Mouse (Mus musculus): ENCODE data around the gene Ube2b. TPM values are rescaled to one million over a fixed set of nuclear protein-coding genes. Genes with fewer than 3 reads are reported as not detected.

The Ube2b gene
- polyA plus RNA-seq, 1 experiment from 2014 or later = 88.5 TPM

GRCm38 (mm10) chr11:51961761-51962160, 38.8 kb downstream of the Ube2b start:
- Histone ChIP-seq H3K27ac (ENCODE audit: low read depth, low read length) (no peak overlapping the region), H3K9ac (ENCODE audit: low read depth, low read length) (no peak overlapping the region), H3K27me3 (replicated peaks; ENCODE audit: control insufficient read depth, insufficient read depth, low read length) (no peaks in the 10 kb centered on the region), H3K4me2 (no peak overlapping the region), H3K4me1 (replicated peaks; ENCODE audit: control insufficient read depth, insufficient read depth, low read length) (no peaks in the 10 kb centered on the region), H3K36me3 (ENCODE audit: control insufficient read depth, insufficient read depth, low read length) (no peaks in the 10 kb centered on the region), H3K9me3 (ENCODE audit: control insufficient read depth, low read length) (no peaks in the 10 kb centered on the region), H3K4me3 (ENCODE audit: low read depth, low read length) (no peak overlapping the region)
- ATAC-seq (replicated peaks; ENCODE audit: low FRiP score) = no peak
- no peak for DNase-seq (ENCODE audit: low spot score)
- 73% methylated on average over 8 of the region's 8 CpGs for WGBS

GRCm38 (mm10) chr11:51960967-51961471, 39.5 kb downstream of the Ube2b start:
- no peak overlapping the region for H3K4me3 ChIP-seq (ENCODE audit: low read depth, low read length)
- H3K27me3 ChIP-seq (replicated peaks; ENCODE audit: control insufficient read depth, insufficient read depth, low read length) = no peaks in the 10 kb centered on the region
- H3K9me3 ChIP-seq (ENCODE audit: control insufficient read depth, low read length) = no peaks in the 10 kb centered on the region
- no peaks in the 10 kb centered on the region for H3K36me3 ChIP-seq (ENCODE audit: control insufficient read depth, insufficient read depth, low read length)
- no peaks in the 10 kb centered on the region for H3K4me1 ChIP-seq (replicated peaks; ENCODE audit: control insufficient read depth, insufficient read depth, low read length)
- H3K27ac ChIP-seq (ENCODE audit: low read depth, low read length) = no peak overlapping the region
- WGBS = 65% methylated on average over 11 of the region's 11 CpGs
- no peak overlapping the region for H3K4me2 ChIP-seq
- no peak for ATAC-seq (replicated peaks; ENCODE audit: low FRiP score)
- no peak overlapping the region for H3K9ac ChIP-seq (ENCODE audit: low read depth, low read length)
- no peak for DNase-seq (ENCODE audit: low spot score)

- DNase-seq (ENCODE audit: low spot score) (no peak), ATAC-seq (replicated peaks; ENCODE audit: low FRiP score) (no peak)
- no peak overlapping the region for H3K4me2 ChIP-seq
- no peaks in the 10 kb centered on the region for H3K36me3 ChIP-seq (ENCODE audit: control insufficient read depth, insufficient read depth, low read length)
- WGBS = 74% methylated on average over 4 of the region's 4 CpGs
- no peaks in the 10 kb centered on the region for H3K27me3 ChIP-seq (replicated peaks; ENCODE audit: control insufficient read depth, insufficient read depth, low read length)
- H3K9me3 ChIP-seq (ENCODE audit: control insufficient read depth, low read length) = no peaks in the 10 kb centered on the region
- H3K9ac ChIP-seq (ENCODE audit: low read depth, low read length) = no peak overlapping the region
- H3K4me1 ChIP-seq (replicated peaks; ENCODE audit: control insufficient read depth, insufficient read depth, low read length) = no peaks in the 10 kb centered on the region
- H3K27ac ChIP-seq (ENCODE audit: low read depth, low read length) = no peak overlapping the region
- H3K4me3 ChIP-seq (ENCODE audit: low read depth, low read length) = no peak overlapping the region
Measured at GRCm38 (mm10) chr11:51960061-51960460, 40.5 kb downstream of the Ube2b start.

- DNase-seq (ENCODE audit: low spot score) (no peak), ATAC-seq (replicated peaks; ENCODE audit: low FRiP score) (no peak)
- Histone ChIP-seq H3K36me3 (ENCODE audit: control insufficient read depth, insufficient read depth, low read length) (no peaks in the 10 kb centered on the region), H3K4me1 (replicated peaks; ENCODE audit: control insufficient read depth, insufficient read depth, low read length) (no peaks in the 10 kb centered on the region), H3K27ac (ENCODE audit: low read depth, low read length) (no peak overlapping the region), H3K9me3 (ENCODE audit: control insufficient read depth, low read length) (no peaks in the 10 kb centered on the region; the same call in 1 of the 2 replicates), H3K27me3 (replicated peaks; ENCODE audit: control insufficient read depth, insufficient read depth, low read length) (no peaks in the 10 kb centered on the region), H3K9ac (ENCODE audit: low read depth, low read length) (no peak overlapping the region), H3K4me2 (no peak overlapping the region), H3K4me3 (ENCODE audit: low read depth, low read length) (no peak overlapping the region)
- 72% methylated on average over 5 of the region's 5 CpGs for WGBS
Measured at GRCm38 (mm10) chr11:51959511-51959910, 41.1 kb downstream of the Ube2b start.

- no peaks in the 10 kb centered on the region for H3K4me1 ChIP-seq (replicated peaks; ENCODE audit: control insufficient read depth, insufficient read depth, low read length)
- DNase-seq (ENCODE audit: low spot score) (no peak), ATAC-seq (replicated peaks; ENCODE audit: low FRiP score) (no peak)
- H3K27ac ChIP-seq (ENCODE audit: low read depth, low read length) = no peak overlapping the region
- WGBS = 82% methylated on average over 4 of the region's 4 CpGs
- no peak overlapping the region for H3K4me3 ChIP-seq (ENCODE audit: low read depth, low read length)
- no peak overlapping the region for H3K9ac ChIP-seq (ENCODE audit: low read depth, low read length)
- H3K27me3 ChIP-seq (replicated peaks; ENCODE audit: control insufficient read depth, insufficient read depth, low read length) = no peaks in the 10 kb centered on the region
- H3K4me2 ChIP-seq = no peak overlapping the region
- no peaks in the 10 kb centered on the region for H3K36me3 ChIP-seq (ENCODE audit: control insufficient read depth, insufficient read depth, low read length)
- H3K9me3 ChIP-seq (ENCODE audit: control insufficient read depth, low read length) = no peaks in the 10 kb centered on the region; the same call in 1 of the 2 replicates
Measured at GRCm38 (mm10) chr11:51957760-51958159, 42.8 kb downstream of the Ube2b start.

GRCm38 (mm10) chr11:51956112-51956511, 44.5 kb downstream of the Ube2b start:
- Histone ChIP-seq H3K4me1 (replicated peaks; ENCODE audit: control insufficient read depth, insufficient read depth, low read length) (no peaks in the 10 kb centered on the region), H3K4me3 (ENCODE audit: low read depth, low read length) (no peak overlapping the region), H3K9me3 (ENCODE audit: control insufficient read depth, low read length) (no peaks in the 10 kb centered on the region; the same call in 1 of the 2 replicates), H3K36me3 (ENCODE audit: control insufficient read depth, insufficient read depth, low read length) (no peaks in the 10 kb centered on the region), H3K27ac (ENCODE audit: low read depth, low read length) (no peak overlapping the region), H3K27me3 (replicated peaks; ENCODE audit: control insufficient read depth, insufficient read depth, low read length) (no peaks in the 10 kb centered on the region), H3K4me2 (no peak overlapping the region), H3K9ac (ENCODE audit: low read depth, low read length) (no peak overlapping the region)
- no peak for ATAC-seq (replicated peaks; ENCODE audit: low FRiP score)
- DNase-seq (ENCODE audit: low spot score) = no peak
- 81% methylated on average over 9 of the region's 9 CpGs for WGBS

- Histone ChIP-seq H3K9ac (ENCODE audit: low read depth, low read length) (no peak overlapping the region), H3K36me3 (ENCODE audit: control insufficient read depth, insufficient read depth, low read length) (no peaks in the 10 kb centered on the region), H3K27me3 (replicated peaks; ENCODE audit: control insufficient read depth, insufficient read depth, low read length) (no peaks in the 10 kb centered on the region), H3K9me3 (ENCODE audit: control insufficient read depth, low read length) (no peaks in the 10 kb centered on the region; the same call in 1 of the 2 replicates), H3K4me3 (ENCODE audit: low read depth, low read length) (no peak overlapping the region), H3K4me2 (no peak overlapping the region), H3K4me1 (replicated peaks; ENCODE audit: control insufficient read depth, insufficient read depth, low read length) (0 out of 2 replicates have a peak, but pooled peaks cover 2% of the 10 kb centered on the region), H3K27ac (ENCODE audit: low read depth, low read length) (no peak overlapping the region)
- ATAC-seq (replicated peaks; ENCODE audit: low FRiP score) = no peak
- DNase-seq (ENCODE audit: low spot score) = no peak
- 31% methylated on average over 5 of the region's 5 CpGs for WGBS
Measured at GRCm38 (mm10) chr11:51951861-51952420, 48.6 kb downstream of the Ube2b start.

- DNase-seq (ENCODE audit: low spot score) (no peak), ATAC-seq (replicated peaks; ENCODE audit: low FRiP score) (no peak)
- Histone ChIP-seq H3K36me3 (ENCODE audit: control insufficient read depth, insufficient read depth, low read length) (no peaks in the 10 kb centered on the region), H3K4me2 (no peak overlapping the region), H3K4me1 (replicated peaks; ENCODE audit: control insufficient read depth, insufficient read depth, low read length) (0 out of 2 replicates have a peak, but pooled peaks cover 2% of the 10 kb centered on the region), H3K9me3 (ENCODE audit: control insufficient read depth, low read length) (no peaks in the 10 kb centered on the region; the same call in 1 of the 2 replicates), H3K9ac (ENCODE audit: low read depth, low read length) (no peak overlapping the region), H3K27me3 (replicated peaks; ENCODE audit: control insufficient read depth, insufficient read depth, low read length) (no peaks in the 10 kb centered on the region; the same call in 1 of the 2 replicates), H3K27ac (ENCODE audit: low read depth, low read length) (no peak overlapping the region), H3K4me3 (ENCODE audit: low read depth, low read length) (no peak overlapping the region)
- 85% methylated on average over 9 of the region's 9 CpGs for WGBS
Measured at GRCm38 (mm10) chr11:51949919-51950318, 50.6 kb downstream of the Ube2b start.
